Mouse (Mus musculus): ENCODE measurements around the gene Osbpl8.
"Not testable (repeated sequence)": the region's sequence is repeated elsewhere in the genome, so short reads cannot be mapped to it uniquely, and the experiment has no call there.

Osbpl8 gene

GRCm38 (mm10) chr10:111164304-111165218, at the start of gene Osbpl8:
TSS of gene Osbpl8 (plus strand) at chr10:111164752.
- in situ Hi-C loops (cut with MboI; ENCODE audit: unreplicated experiment in 2 of 2): loop anchor here in 1 of 2 experiments (5.0 kb wide), 2 partner anchors 52 to 58 kb away; no protein-coding TSS in a partner anchor

- in situ Hi-C loops (cut with MboI; ENCODE audit: unreplicated experiment in 2 of 2): loop anchor here in 1 of 2 experiments (25.0 kb wide), 1 partner anchor 995 kb away; no protein-coding TSS in a partner anchor
Observed at GRCm38 (mm10) chr10:111117198-111117845, 47.2 kb upstream of the Osbpl8 start.

GRCm38 (mm10) chr10:111118292-111118691, 46.3 kb upstream of the Osbpl8 start:
- in situ Hi-C loops (cut with MboI; ENCODE audit: unreplicated experiment in 2 of 2): loop anchor here in 1 of 2 experiments (25.0 kb wide), 1 partner anchor 994 kb away; no protein-coding TSS in a partner anchor

- in situ Hi-C loops (cut with MboI; ENCODE audit: unreplicated experiment in 2 of 2): loop anchor here in 1 of 2 experiments (25.0 kb wide), 1 partner anchor 993 kb away; no protein-coding TSS in a partner anchor
Observed at GRCm38 (mm10) chr10:111118991-111119650, 45.4 kb upstream of the Osbpl8 start.

- in situ Hi-C loops (cut with MboI; ENCODE audit: unreplicated experiment in 2 of 2): loop anchor here in 1 of 2 experiments (25.0 kb wide), 1 partner anchor 993 kb away; no protein-coding TSS in a partner anchor
Observed at GRCm38 (mm10) chr10:111119756-111120155, 44.8 kb upstream of the Osbpl8 start.

- in situ Hi-C loops (cut with MboI; ENCODE audit: unreplicated experiment in 2 of 2): loop anchor here in 1 of 2 experiments (25.0 kb wide), 1 partner anchor 989 kb away; no protein-coding TSS in a partner anchor
Observed at GRCm38 (mm10) chr10:111122864-111123398, 41.6 kb upstream of the Osbpl8 start.

GRCm38 (mm10) chr10:111124175-111124574, 40.4 kb upstream of the Osbpl8 start:
- in situ Hi-C loops (cut with MboI; ENCODE audit: unreplicated experiment in 2 of 2): loop anchor here in 1 of 2 experiments (25.0 kb wide), 1 partner anchor 988 kb away; no protein-coding TSS in a partner anchor

GRCm38 (mm10) chr10:111124767-111125315, 39.7 kb upstream of the Osbpl8 start:
- in situ Hi-C loops (cut with MboI; ENCODE audit: unreplicated experiment in 2 of 2): loop anchor here in 1 of 2 experiments (25.0 kb wide), 1 partner anchor 987 kb away; no protein-coding TSS in a partner anchor

- in situ Hi-C loops (cut with MboI; ENCODE audit: unreplicated experiment in 2 of 2): no loop called here
Observed at GRCm38 (mm10) chr10:111127388-111127787, 37.2 kb upstream of the Osbpl8 start.

- in situ Hi-C loops (cut with MboI; ENCODE audit: unreplicated experiment in 2 of 2): no loop called here
Observed at GRCm38 (mm10) chr10:111128493-111128892, 36.1 kb upstream of the Osbpl8 start.

GRCm38 (mm10) chr10:111129867-111130620, 34.5 kb upstream of the Osbpl8 start:
- in situ Hi-C loops (cut with MboI; ENCODE audit: unreplicated experiment in 2 of 2): no loop called here

GRCm38 (mm10) chr10:111130872-111131271, 33.7 kb upstream of the Osbpl8 start:
- in situ Hi-C loops (cut with MboI; ENCODE audit: unreplicated experiment in 2 of 2): no loop called here

GRCm38 (mm10) chr10:111133271-111133670, 31.3 kb upstream of the Osbpl8 start:
- in situ Hi-C loops (cut with MboI; ENCODE audit: unreplicated experiment in 2 of 2): no loop called here

- in situ Hi-C loops (cut with MboI; ENCODE audit: unreplicated experiment in 2 of 2): no loop called here
Observed at GRCm38 (mm10) chr10:111133936-111134335, 30.6 kb upstream of the Osbpl8 start.

- in situ Hi-C loops (cut with MboI; ENCODE audit: unreplicated experiment in 2 of 2): no loop called here
Observed at GRCm38 (mm10) chr10:111134412-111134957, 30.1 kb upstream of the Osbpl8 start.

GRCm38 (mm10) chr10:111136306-111136705, 28.2 kb upstream of the Osbpl8 start:
- in situ Hi-C loops (cut with MboI; ENCODE audit: unreplicated experiment in 2 of 2): not testable (repeated sequence)

GRCm38 (mm10) chr10:111137905-111138304, 26.6 kb upstream of the Osbpl8 start:
- in situ Hi-C loops (cut with MboI; ENCODE audit: unreplicated experiment in 2 of 2): no loop called here

GRCm38 (mm10) chr10:111139170-111139569, 25.4 kb upstream of the Osbpl8 start:
- in situ Hi-C loops (cut with MboI; ENCODE audit: unreplicated experiment in 2 of 2): no loop called here

GRCm38 (mm10) chr10:111139881-111140280, 24.7 kb upstream of the Osbpl8 start:
- in situ Hi-C loops (cut with MboI; ENCODE audit: unreplicated experiment in 2 of 2): no loop called here

Measured in v-Abl transformed pro-B cells (cell line).